Mouse (Mus musculus) mesoderm, embryonic 11.5 days (tissue): ENCODE results near the gene Tfdp2.
"Not testable (repeated sequence)": the region's sequence is repeated elsewhere in the genome, so short reads cannot be mapped to it uniquely, and the experiment has no call there.

Experiments
- DNase-seq: peaks from one replicate; pipeline ENCODE4 v3.0.0-alpha.2; 2012; ENCODE audit warnings: low read depth, low spot score

Tfdp2 gene

DNA sequence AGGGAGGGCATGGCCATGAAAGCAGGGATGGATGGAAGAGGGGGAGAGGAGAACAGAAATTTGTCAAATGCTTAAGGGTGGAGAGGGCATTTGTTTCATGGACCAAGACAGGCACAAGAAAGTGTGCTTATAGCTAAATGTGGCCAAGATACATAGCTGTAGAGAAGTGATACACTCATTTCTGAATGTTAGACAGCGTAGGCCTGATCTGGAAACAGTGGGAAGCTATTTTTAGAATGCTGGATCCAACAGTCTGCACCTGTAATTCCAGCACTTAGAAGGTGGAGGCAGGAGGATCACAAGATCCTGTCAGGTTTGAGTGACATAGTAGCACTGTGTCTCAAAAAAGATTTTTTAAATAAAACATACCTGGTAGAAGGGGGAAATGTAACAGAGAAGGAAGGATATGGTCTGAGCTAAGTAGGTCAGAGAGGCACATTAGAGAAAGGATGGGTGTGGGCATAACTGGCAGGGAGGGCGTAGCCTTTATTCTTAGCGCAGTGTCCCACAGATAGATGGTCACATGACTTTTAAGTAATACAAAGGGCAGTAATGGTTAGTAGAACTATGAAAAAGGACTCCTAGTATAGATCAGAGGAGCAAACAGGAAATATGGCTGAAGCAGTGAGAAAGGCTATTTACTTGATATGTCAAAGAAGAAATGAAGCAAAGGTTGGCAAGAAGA, 103.4 kb downstream of the Tfdp2 start:
- no peak for DNase-seq

GRCm38 (mm10) chr9:96308816-96309215, 112.7 kb downstream of the Tfdp2 start:
- DNase-seq = no peak

DNA sequence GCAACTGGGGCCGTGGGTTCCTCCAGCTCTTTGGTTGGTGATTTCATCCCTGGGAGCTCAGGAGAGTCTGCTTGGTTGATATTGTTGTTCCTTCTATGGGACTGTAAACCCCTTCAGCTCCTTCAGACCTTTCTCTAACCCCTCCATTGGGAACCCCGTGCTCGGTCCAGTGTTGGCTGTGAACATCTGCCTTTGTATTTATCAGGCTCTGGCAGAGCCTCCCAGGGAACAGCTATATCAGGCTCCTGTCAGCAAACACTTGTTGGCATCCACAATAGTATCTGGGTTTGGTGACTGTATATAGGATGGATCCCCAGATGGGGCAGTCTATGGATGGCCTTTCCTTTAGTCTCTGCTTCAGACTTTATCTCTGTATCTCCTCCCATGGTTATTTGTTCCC, 116.0 kb downstream of the Tfdp2 start:
- no peak for DNase-seq

DNA sequence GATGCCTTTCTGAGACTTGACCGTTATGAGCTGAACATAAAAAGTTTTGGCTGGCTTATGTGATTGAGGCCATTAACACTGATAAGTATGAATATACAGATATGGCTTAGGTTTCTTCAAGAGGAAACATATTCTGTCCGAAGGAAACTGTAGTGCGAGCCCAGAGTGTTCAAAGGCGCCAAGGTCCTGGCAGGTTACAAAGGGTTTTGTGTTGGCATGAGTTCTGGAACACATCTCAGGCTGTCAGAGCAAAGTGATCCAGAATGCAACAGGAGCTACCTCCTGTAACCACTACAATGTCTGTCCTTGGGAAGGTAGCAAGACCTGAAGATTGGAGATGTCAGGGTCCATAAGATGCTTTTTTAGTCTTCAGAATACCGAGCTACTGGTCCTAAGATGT, 123.3 kb downstream of the Tfdp2 start:
- DNase-seq = no peak

DNA sequence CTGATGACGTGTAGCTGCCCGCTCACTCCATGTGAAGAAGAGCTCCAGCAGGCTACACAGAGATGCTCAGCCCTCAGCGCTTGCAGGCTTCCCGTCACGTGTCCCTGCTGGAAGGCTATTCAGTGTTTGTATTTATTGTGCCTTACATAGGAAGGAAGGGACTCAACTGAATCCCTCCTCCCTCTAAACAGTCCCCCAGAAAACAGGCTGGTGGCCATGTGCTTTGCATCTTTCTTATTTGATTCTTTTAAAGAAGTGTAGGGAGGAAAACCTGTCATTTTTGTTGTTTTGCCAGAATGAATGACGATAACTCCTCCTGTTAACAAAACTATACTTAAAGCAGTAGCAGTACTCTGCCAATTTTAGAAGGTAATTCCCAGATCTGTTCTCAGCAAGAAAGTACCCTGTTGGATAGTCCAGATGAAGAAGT, 124.5 kb downstream of the Tfdp2 start:
- no peak for DNase-seq

DNA sequence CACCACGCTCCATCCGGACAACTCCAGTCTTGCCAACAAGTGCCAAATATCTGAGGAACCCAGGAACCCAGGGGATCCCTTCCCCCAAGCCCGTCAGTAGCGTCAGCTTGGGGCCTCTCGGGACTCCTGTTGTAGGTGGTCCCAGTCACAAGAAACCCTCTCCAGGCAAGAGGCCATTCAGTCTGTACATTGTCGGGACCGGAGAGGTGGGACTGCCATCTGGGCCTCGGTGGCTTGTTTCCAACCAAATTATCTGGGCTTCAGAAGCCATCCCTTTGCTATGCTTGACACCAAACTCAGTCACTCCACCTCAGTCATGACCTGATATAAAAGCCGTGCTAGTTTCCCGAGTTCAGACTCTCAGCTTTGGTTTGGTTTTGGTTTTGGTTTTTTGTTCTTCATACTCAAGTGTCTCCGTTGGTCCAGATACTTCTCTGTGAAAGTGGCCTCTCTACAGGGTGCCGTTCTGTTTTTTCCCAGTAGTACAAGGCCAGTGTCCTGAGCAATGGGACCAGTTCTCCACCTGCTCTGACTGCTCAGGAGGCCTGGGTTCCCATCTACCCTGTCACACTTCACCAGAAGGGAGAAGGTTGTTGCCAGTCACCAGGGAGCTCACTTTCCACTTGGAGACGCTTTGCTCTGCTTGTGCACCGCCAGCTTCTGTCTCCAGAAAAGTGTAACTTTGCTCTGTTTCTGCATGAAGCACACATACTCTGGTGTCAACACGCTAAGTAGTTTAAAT, 126.5 kb downstream of the Tfdp2 start:
- no peak for DNase-seq

DNA sequence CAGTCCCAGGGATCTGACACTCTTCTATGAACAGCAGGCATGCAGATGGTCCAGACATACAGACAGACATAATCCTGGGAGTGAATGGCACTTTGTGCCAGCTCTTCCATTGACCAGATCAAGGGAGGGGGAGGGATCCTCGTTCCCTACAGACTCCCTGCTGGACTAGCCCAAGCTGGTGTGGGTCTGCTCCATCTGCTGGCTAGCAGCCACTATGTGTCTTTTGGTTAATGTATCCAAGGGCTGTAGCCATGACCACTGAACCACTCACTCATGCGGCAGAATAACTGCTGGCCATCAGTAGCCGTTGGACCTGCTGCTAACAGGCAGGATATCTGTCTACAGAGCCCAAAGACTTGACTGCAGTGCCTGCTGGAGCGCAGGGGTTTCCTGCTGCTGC, 128.4 kb downstream of the Tfdp2 start:
- DNase-seq = peak; percentile 23

DNA sequence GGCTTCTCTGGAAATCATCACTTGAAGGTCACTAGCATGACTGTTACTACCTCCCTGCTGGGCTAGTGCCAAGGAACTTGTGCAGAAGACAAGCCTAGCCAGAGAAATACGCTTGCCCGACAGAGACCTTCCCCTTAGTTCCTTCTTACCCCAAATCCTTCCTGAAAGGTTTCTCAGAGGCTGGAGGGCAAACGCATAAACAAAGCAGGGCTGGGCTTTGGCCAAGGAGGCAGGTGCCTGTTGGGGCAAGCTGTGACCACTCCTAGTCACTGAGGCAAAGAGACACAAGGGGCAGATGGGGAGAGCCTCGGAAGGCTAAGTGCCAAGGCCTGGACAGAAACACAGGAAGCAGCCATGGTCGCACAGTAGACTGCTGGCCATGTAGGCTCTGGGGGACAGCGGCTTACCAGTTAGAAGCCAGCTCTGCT, 130.4 kb downstream of the Tfdp2 start:
- no peak for DNase-seq

DNA sequence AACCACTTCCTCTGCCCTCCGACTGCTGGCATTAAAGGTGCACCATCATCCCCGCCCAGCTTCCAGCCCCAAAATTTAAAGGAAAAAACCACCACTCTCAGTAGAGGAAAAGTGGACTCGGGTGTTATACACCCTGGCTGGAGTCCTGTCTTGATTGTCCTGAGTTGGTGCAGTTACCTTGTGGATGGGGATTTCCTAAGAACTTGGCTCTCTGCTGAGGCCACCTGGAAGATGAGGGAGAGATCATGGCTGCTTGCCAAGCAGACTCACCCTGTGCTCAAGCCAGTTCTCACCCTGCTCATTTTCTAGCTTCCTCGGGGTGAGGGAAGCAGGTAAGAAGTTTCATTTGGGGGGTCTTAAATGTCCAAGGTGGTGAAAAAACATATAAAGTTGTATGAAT, 132.2 kb downstream of the Tfdp2 start:
- DNase-seq = no peak

DNA sequence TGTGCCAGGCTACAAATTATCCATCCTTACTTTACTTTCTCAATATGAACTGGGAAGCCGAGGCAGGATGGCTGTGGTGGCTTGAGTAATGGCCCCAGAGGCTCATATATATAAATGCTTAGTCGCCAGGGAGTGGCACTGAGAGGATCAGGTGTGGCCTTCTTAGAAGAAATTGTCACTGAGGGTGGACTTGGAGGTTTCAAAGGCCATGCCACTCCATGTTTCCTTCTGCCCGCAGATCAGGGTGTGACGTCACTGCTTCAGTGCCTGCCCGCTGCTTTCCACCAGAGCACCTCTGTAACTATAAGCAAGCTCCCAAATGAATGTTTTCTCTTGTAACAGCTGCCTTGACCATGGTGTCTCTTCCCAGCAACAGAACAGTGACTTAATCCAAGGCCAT, 135.1 kb downstream of the Tfdp2 start:
- DNase-seq = no peak

GRCm38 (mm10) chr9:96345750-96346149, 149.7 kb downstream of the Tfdp2 start:
- no peak for DNase-seq

GRCm38 (mm10) chr9:96348885-96349284, 152.8 kb downstream of the Tfdp2 start:
- no peak for DNase-seq

DNA sequence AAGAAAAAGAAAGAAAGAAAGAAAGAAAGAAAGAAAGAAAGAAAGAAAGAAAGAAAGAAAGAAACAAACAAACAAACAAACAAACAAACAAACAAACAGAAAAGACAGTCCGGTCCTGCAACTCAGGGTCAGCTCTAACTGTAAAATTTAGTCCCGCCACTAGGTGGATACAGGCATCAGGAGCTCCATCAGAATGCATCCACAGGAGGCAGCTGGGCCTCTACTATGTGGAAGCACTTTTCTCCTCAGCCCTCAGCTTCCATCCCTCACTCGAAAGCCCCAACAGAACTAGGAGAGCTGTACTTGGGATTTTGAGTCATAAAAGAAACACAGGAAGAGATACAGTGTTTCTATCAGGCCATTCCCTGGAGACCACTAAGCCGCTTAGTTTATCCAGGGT, 153.9 kb downstream of the Tfdp2 start:
- DNase-seq = peak; percentile 59

GRCm38 (mm10) chr9:96350476-96350875, 154.4 kb downstream of the Tfdp2 start:
- DNase-seq = no peak

GRCm38 (mm10) chr9:96351771-96352170, 155.7 kb downstream of the Tfdp2 start:
- DNase-seq = not testable (repeated sequence)

- no peak for DNase-seq
These were observed 157.2 kb downstream of the Tfdp2 start for GRCm38 (mm10) chr9:96353121-96353769.

- DNase-seq = no peak
These were observed 157.7 kb downstream of the Tfdp2 start for GRCm38 (mm10) chr9:96353799-96354198.

GRCm38 (mm10) chr9:96360056-96360455, 164.0 kb downstream of the Tfdp2 start:
- DNase-seq = no peak

DNA sequence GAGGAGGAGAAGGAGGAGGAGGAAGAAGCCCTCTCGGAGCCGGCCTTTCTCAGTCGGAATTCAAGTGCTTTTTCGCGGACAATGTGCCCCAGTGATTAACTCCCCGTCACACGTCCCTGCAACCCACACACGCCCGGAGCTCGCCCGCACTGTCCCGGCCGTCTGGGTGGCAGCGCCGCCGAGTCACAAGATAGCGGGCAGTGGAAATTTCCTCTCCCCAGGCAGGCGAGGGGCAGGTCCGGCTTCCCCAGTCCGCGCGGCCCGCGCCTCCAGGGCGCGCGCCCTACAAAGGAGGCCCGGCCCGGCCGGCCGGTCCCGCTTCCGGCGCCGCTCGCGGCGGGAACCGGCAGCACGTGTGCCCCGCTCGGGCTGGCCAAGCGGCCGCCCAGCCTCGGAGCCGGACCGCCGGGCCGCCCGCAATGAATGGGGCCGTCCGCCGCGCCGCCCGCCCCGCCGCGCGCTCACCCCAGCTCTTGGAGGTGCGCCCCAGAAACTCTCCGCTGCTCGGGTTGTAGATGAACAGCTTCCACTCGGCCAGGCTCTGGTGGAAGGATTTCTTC, 167.6 kb downstream of the Tfdp2 start:
- peak; percentile 63 for DNase-seq

- peak; percentile 97 for DNase-seq
These were observed 168.2 kb downstream of the Tfdp2 start, which contains the start of gene Atp1b3 for GRCm38 (mm10) chr9:96364141-96364838. Gene Atp1b3, minus strand, starts transcription at chr9:96364442.

GRCm38 (mm10) chr9:96365271-96365872, 169.3 kb downstream of the Tfdp2 start:
- no peak for DNase-seq
